Mouse (Mus musculus) stomach, postnatal 0 days (tissue): ENCODE results near the gene Mmp27. TPM values are rescaled to one million over a fixed set of nuclear protein-coding genes. Genes with fewer than 3 reads are reported as not detected.

Experiments used
- ATAC-seq: fragments of 200-750 bp; cut with Nextera tagmentation; 2 replicates; pipeline ENCODE4 v1.8.0; 2017; ENCODE audit not compliant: low FRiP score, low TSS enrichment
- DNase-seq: peaks from one replicate; pipeline ENCODE4 v3.0.0-alpha.2; 2016; ENCODE audit warnings: low spot score
- H3K27ac ChIP-seq: fragments of 300-500 bp; sonication (generic); replicated peaks from 2 replicates; pipeline ENCODE4 v1.5.1; 2014; ENCODE audit warnings: mild to moderate bottlenecking, control low read depth
- H3K27me3 ChIP-seq: fragments of 300-500 bp; sonication (generic); 2 replicates; pipeline ENCODE4 v1.6.1; 2014; ENCODE audit warnings: low read length; ENCODE audit not compliant: control insufficient read depth, insufficient read depth
- H3K36me3 ChIP-seq: fragments of 300-500 bp; sonication (generic); 2 replicates; pipeline ENCODE4 v1.6.1; 2014; ENCODE audit warnings: low read length, mixed read lengths; ENCODE audit not compliant: control insufficient read depth, insufficient read depth
- H3K4me1 ChIP-seq: fragments of 300-500 bp; sonication (generic); replicated peaks from 2 replicates; pipeline ENCODE4 v1.6.1; 2014; ENCODE audit warnings: antibody characterized with exemption; ENCODE audit not compliant: control insufficient read depth, insufficient read depth
- H3K4me2 ChIP-seq: fragments of 300-500 bp; sonication (generic); replicated peaks from 2 replicates; pipeline ENCODE4 v1.6.1; 2014; ENCODE audit warnings: low read depth, mild to moderate bottlenecking, control low read depth, moderate library complexity
- H3K4me3 ChIP-seq: fragments of 300-500 bp; sonication (generic); 2 replicates; pipeline ENCODE4 v1.5.1; 2014; ENCODE audit warnings: low read depth, low read length, control low read depth
- H3K9ac ChIP-seq: fragments of 300-500 bp; sonication (generic); 2 replicates; pipeline ENCODE4 v1.6.1; 2014; ENCODE audit warnings: mild to moderate bottlenecking, low read length, control low read depth, mixed read lengths
- H3K9me3 ChIP-seq: fragments of 300-500 bp; sonication (generic); 2 replicates; pipeline ENCODE4 v1.6.1; 2016; ENCODE audit warnings: low read length; ENCODE audit not compliant: control insufficient read depth
- CTCF ChIP-seq: IDR thresholded peaks from 2 replicates; pipeline ENCODE4 v1.5.1; 2016; ENCODE audit warnings: antibody characterized with exemption, low read depth, mild to moderate bottlenecking, moderate library complexity
- EP300 ChIP-seq: optimal IDR thresholded peaks from 2 replicates; pipeline ENCODE3; 2016; ENCODE audit warnings: antibody characterized with exemption
- WGBS: fragments of 180-500 bp; shearing (Covaris S2); extraction: QIAGEN DNeasy Blood & Tissue Kit; methylation state at CpG from one replicate; pipeline ENCODE4 v1.1.7; 2014; 5-methylcytosine and 5-hydroxymethylcytosine counted together
- polyA plus RNA-seq: library from polyadenylated mRNA; unstranded; fragments of >200 nt; fragmentation: Nextera tagmentation; extraction: Ambion mirVana; gene quantifications from 2 replicates; pipeline ENCODE4 v1.2.1, GENCODE M21; 2015

The Mmp27 gene
- polyA plus RNA-seq, 1 experiment from 2014 or later: not detected

GRCm38 (mm10) chr9:7622582-7622981 lies 51.4 kb downstream of the Mmp27 start:
- H3K4me3 ChIP-seq: no peak overlapping the region
- WGBS: 68% methylated on average over 3 of the region's 3 CpGs
- no peak overlapping the region for H3K4me2 ChIP-seq
- no peak for ATAC-seq
- DNase-seq: no peak
- H3K27ac ChIP-seq: no peak overlapping the region
- TF ChIP-seq CTCF (no peak), EP300 (no peak)
- H3K4me1 ChIP-seq: no peaks in the 10 kb centered on the region
- no peaks in the 10 kb centered on the region for H3K27me3 ChIP-seq
- H3K36me3 ChIP-seq: no peaks in the 10 kb centered on the region
- H3K9me3 ChIP-seq: no peaks in the 10 kb centered on the region
- no peak overlapping the region for H3K9ac ChIP-seq

DNA sequence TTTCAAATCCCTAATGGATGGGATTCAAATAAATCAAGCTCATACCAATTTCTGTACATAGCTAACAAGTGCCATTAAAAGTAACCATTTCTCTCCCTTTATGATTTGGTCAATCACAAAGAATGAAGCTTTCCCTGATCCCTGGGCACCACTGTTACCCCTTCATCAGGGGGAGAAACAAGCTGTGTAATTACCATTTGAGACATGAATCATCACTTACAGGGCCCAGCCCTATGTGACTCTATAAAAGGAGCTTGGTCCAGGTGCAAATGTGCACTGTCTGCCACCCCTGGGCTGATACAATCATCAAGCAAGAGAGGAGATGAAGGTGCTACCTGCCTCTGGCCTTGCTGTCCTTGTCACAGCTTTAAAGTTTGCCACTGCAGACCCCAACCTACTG lies 56.7 kb downstream of the Mmp27 start, which contains the start of gene Mmp20:
Gene Mmp20, plus strand, starts transcription at position 301 of the 400 bp plus-strand sequence.
- no peak for TF ChIP-seq EP300
- no peak for TF ChIP-seq CTCF
- Histone ChIP-seq H3K27me3 (no peaks in the 10 kb centered on the region), H3K9me3 (no peaks in the 10 kb centered on the region), H3K4me1 (no peaks in the 10 kb centered on the region), H3K4me3 (no peak within 1 kb of the TSS), H3K36me3 (no peaks in the 10 kb centered on the region), H3K27ac (no peak within 1 kb of the TSS), H3K9ac (no peak within 1 kb of the TSS), H3K4me2 (no peak within 1 kb of the TSS)
- DNase-seq (no peak), ATAC-seq (no peak)

Other genes with a start within 250 kb of the Mmp27 start
- gene Mmp12, start 227.0 kb upstream of the Mmp27 start, polyA plus RNA-seq: 0.15 TPM in 1 of 2 replicates, not detected in the other
- gene Mmp1b, start 183.3 kb upstream of the Mmp27 start, polyA plus RNA-seq: not detected in 2 replicates
- 0.10 TPM in 1 of 2 replicates, not detected in the other for gene Mmp3, start 125.6 kb upstream of the Mmp27 start, polyA plus RNA-seq
- not detected in 2 replicates for gene Mmp10, start 69.0 kb upstream of the Mmp27 start, polyA plus RNA-seq
- gene Mmp8, start 12.9 kb upstream of the Mmp27 start, polyA plus RNA-seq: 0.16 TPM in 2 replicates
- gene Mmp20, start 56.8 kb downstream of the Mmp27 start, polyA plus RNA-seq: not detected in 2 replicates
- 0.27 and 0.36 TPM in 2 replicates for gene Mmp7, start 120.7 kb downstream of the Mmp27 start, polyA plus RNA-seq
- 117 and 121 TPM in 2 replicates for gene Tmem123, start 192.6 kb downstream of the Mmp27 start, polyA plus RNA-seq